Mouse (Mus musculus): ENCODE measurements around the gene Pla2g4d. TPM values are rescaled to one million over a fixed set of nuclear protein-coding genes. Genes with fewer than 3 reads are reported as not detected.

The Pla2g4d gene
- not detected in 2 replicates for polyA plus RNA-seq (2014; fragmentation: Nextera tagmentation; extraction: Ambion mirVana)

- no peak for DNase-seq (ENCODE audit: low spot score)
- WGBS = 64% methylated on average over 5 of the region's 5 CpGs
- H3K9ac ChIP-seq (ENCODE audit: low read length) = no peak within 1 kb of the TSS
- H3K27ac ChIP-seq (ENCODE audit: low read depth, low read length) = no peak within 1 kb of the TSS
- no peaks in the 10 kb centered on the region for H3K36me3 ChIP-seq (ENCODE audit: control insufficient read depth, insufficient read depth, low read length)
- no peaks in the 10 kb centered on the region for H3K27me3 ChIP-seq (replicated peaks; ENCODE audit: control insufficient read depth, insufficient read depth, low read length)
- ATAC-seq = no peak
- H3K9me3 ChIP-seq (replicated peaks; ENCODE audit: control insufficient read depth, low read length) = no peaks in the 10 kb centered on the region
- no peak within 1 kb of the TSS for H3K4me3 ChIP-seq (ENCODE audit: low read depth, low read length)
- H3K4me2 ChIP-seq (ENCODE audit: low read length) = no peak within 1 kb of the TSS
- no peaks in the 10 kb centered on the region for H3K4me1 ChIP-seq (ENCODE audit: control insufficient read depth, insufficient read depth, low read length)
These were observed at the start of gene Pla2g4d for GRCm38 (mm10) chr2:120288995-120289394. Gene Pla2g4d (minus strand): TSS chr2:120289197.

- H3K4me1 ChIP-seq (ENCODE audit: control insufficient read depth, insufficient read depth, low read length) = no peaks in the 10 kb centered on the region
- no peak for ATAC-seq
- peaks cover 89% of the 10 kb centered on the region for H3K36me3 ChIP-seq (ENCODE audit: control insufficient read depth, insufficient read depth, low read length)
- 68% methylated on average over 2 of the region's 2 CpGs for WGBS
- no peaks in the 10 kb centered on the region for H3K9me3 ChIP-seq (replicated peaks; ENCODE audit: control insufficient read depth, low read length)
- H3K9ac ChIP-seq (ENCODE audit: low read length) = no peak overlapping the region
- peak; percentile 47 for DNase-seq (ENCODE audit: low spot score)
- H3K4me3 ChIP-seq (ENCODE audit: low read depth, low read length) = no peak overlapping the region
- no peak overlapping the region for H3K4me2 ChIP-seq (ENCODE audit: low read length)
- H3K27ac ChIP-seq (ENCODE audit: low read depth, low read length) = no peak overlapping the region
- no peaks in the 10 kb centered on the region for H3K27me3 ChIP-seq (replicated peaks; ENCODE audit: control insufficient read depth, insufficient read depth, low read length)
These were observed 48.9 kb upstream of the Pla2g4d start for GRCm38 (mm10) chr2:120337886-120338285.

- Histone ChIP-seq H3K9me3 (replicated peaks; ENCODE audit: control insufficient read depth, low read length) (no peaks in the 10 kb centered on the region), H3K4me2 (ENCODE audit: low read length) (no peak overlapping the region), H3K27me3 (replicated peaks; ENCODE audit: control insufficient read depth, insufficient read depth, low read length) (no peaks in the 10 kb centered on the region), H3K4me1 (ENCODE audit: control insufficient read depth, insufficient read depth, low read length) (no peaks in the 10 kb centered on the region), H3K36me3 (ENCODE audit: control insufficient read depth, insufficient read depth, low read length) (peaks cover 82% of the 10 kb centered on the region), H3K27ac (ENCODE audit: low read depth, low read length) (no peak overlapping the region), H3K4me3 (ENCODE audit: low read depth, low read length) (no peak overlapping the region), H3K9ac (ENCODE audit: low read length) (no peak overlapping the region)
- ATAC-seq (no peak), DNase-seq (ENCODE audit: low spot score) (no peak)
- 88% methylated on average over 4 of the region's 4 CpGs for WGBS
These were observed 42.6 kb upstream of the Pla2g4d start for GRCm38 (mm10) chr2:120331575-120331974.

GRCm38 (mm10) chr2:120315077-120315476 is 26.1 kb upstream of the Pla2g4d start:
- Histone ChIP-seq H3K27me3 (replicated peaks; ENCODE audit: control insufficient read depth, insufficient read depth, low read length) (no peaks in the 10 kb centered on the region), H3K9ac (ENCODE audit: low read length) (no peak overlapping the region), H3K4me2 (ENCODE audit: low read length) (no peak overlapping the region), H3K9me3 (replicated peaks; ENCODE audit: control insufficient read depth, low read length) (no peaks in the 10 kb centered on the region), H3K36me3 (ENCODE audit: control insufficient read depth, insufficient read depth, low read length) (peaks cover 34% of the 10 kb centered on the region), H3K4me3 (ENCODE audit: low read depth, low read length) (no peak overlapping the region), H3K4me1 (ENCODE audit: control insufficient read depth, insufficient read depth, low read length) (no peaks in the 10 kb centered on the region), H3K27ac (ENCODE audit: low read depth, low read length) (no peak overlapping the region)
- DNase-seq (ENCODE audit: low spot score) (no peak), ATAC-seq (no peak)
- WGBS = 81% methylated on average over 4 of the region's 4 CpGs

GRCm38 (mm10) chr2:120314487-120314886 is 25.5 kb upstream of the Pla2g4d start:
- H3K4me3 ChIP-seq (ENCODE audit: low read depth, low read length) = no peak overlapping the region
- H3K4me2 ChIP-seq (ENCODE audit: low read length) = no peak overlapping the region
- no peak for ATAC-seq
- H3K27me3 ChIP-seq (replicated peaks; ENCODE audit: control insufficient read depth, insufficient read depth, low read length) = no peaks in the 10 kb centered on the region
- H3K9me3 ChIP-seq (replicated peaks; ENCODE audit: control insufficient read depth, low read length) = no peaks in the 10 kb centered on the region
- no peak overlapping the region for H3K9ac ChIP-seq (ENCODE audit: low read length)
- DNase-seq (ENCODE audit: low spot score) = no peak
- no peaks in the 10 kb centered on the region for H3K4me1 ChIP-seq (ENCODE audit: control insufficient read depth, insufficient read depth, low read length)
- peaks cover 34% of the 10 kb centered on the region for H3K36me3 ChIP-seq (ENCODE audit: control insufficient read depth, insufficient read depth, low read length)
- H3K27ac ChIP-seq (ENCODE audit: low read depth, low read length) = no peak overlapping the region
- WGBS = 88% methylated on average over 4 of the region's 4 CpGs

GRCm38 (mm10) chr2:120313976-120314375 is 25.0 kb upstream of the Pla2g4d start, which contains the start of gene Pla2g4f:
Gene Pla2g4f (minus strand): TSS chr2:120314165.
- DNase-seq (ENCODE audit: low spot score) (no peak), ATAC-seq (no peak)
- Histone ChIP-seq H3K36me3 (ENCODE audit: control insufficient read depth, insufficient read depth, low read length) (peaks cover 29% of the 10 kb centered on the region), H3K4me1 (ENCODE audit: control insufficient read depth, insufficient read depth, low read length) (no peaks in the 10 kb centered on the region), H3K27me3 (replicated peaks; ENCODE audit: control insufficient read depth, insufficient read depth, low read length) (no peaks in the 10 kb centered on the region), H3K9ac (ENCODE audit: low read length) (no peak within 1 kb of the TSS), H3K4me3 (ENCODE audit: low read depth, low read length) (no peak within 1 kb of the TSS), H3K4me2 (ENCODE audit: low read length) (no peak within 1 kb of the TSS), H3K9me3 (replicated peaks; ENCODE audit: control insufficient read depth, low read length) (no peaks in the 10 kb centered on the region), H3K27ac (ENCODE audit: low read depth, low read length) (no peak within 1 kb of the TSS)
- WGBS = 66% methylated on average over 3 of the region's 3 CpGs

GRCm38 (mm10) chr2:120312276-120312825 is 23.4 kb upstream of the Pla2g4d start:
- Histone ChIP-seq H3K27ac (ENCODE audit: low read depth, low read length) (no peak overlapping the region), H3K9ac (ENCODE audit: low read length) (no peak overlapping the region), H3K27me3 (replicated peaks; ENCODE audit: control insufficient read depth, insufficient read depth, low read length) (no peaks in the 10 kb centered on the region), H3K9me3 (replicated peaks; ENCODE audit: control insufficient read depth, low read length) (no peaks in the 10 kb centered on the region), H3K4me2 (ENCODE audit: low read length) (no peak overlapping the region), H3K36me3 (ENCODE audit: control insufficient read depth, insufficient read depth, low read length) (peaks cover 14% of the 10 kb centered on the region), H3K4me3 (ENCODE audit: low read depth, low read length) (no peak overlapping the region), H3K4me1 (ENCODE audit: control insufficient read depth, insufficient read depth, low read length) (no peaks in the 10 kb centered on the region)
- DNase-seq (ENCODE audit: low spot score) (no peak), ATAC-seq (no peak)
- WGBS = 88% methylated on average over 7 of the region's 7 CpGs

- Histone ChIP-seq H3K4me3 (ENCODE audit: low read depth, low read length) (no peak overlapping the region), H3K27ac (ENCODE audit: low read depth, low read length) (no peak overlapping the region), H3K36me3 (ENCODE audit: control insufficient read depth, insufficient read depth, low read length) (no peaks in the 10 kb centered on the region), H3K4me1 (ENCODE audit: control insufficient read depth, insufficient read depth, low read length) (no peaks in the 10 kb centered on the region), H3K27me3 (replicated peaks; ENCODE audit: control insufficient read depth, insufficient read depth, low read length) (no peaks in the 10 kb centered on the region), H3K9ac (ENCODE audit: low read length) (no peak overlapping the region), H3K9me3 (replicated peaks; ENCODE audit: control insufficient read depth, low read length) (no peaks in the 10 kb centered on the region), H3K4me2 (ENCODE audit: low read length) (no peak overlapping the region)
- 32% methylated on average over 3 of the region's 3 CpGs for WGBS
- ATAC-seq (no peak), DNase-seq (ENCODE audit: low spot score) (no peak)
These were observed 15.1 kb upstream of the Pla2g4d start for GRCm38 (mm10) chr2:120304113-120304512.

- Histone ChIP-seq H3K9me3 (replicated peaks; ENCODE audit: control insufficient read depth, low read length) (no peaks in the 10 kb centered on the region), H3K4me2 (ENCODE audit: low read length) (no peak overlapping the region), H3K27me3 (replicated peaks; ENCODE audit: control insufficient read depth, insufficient read depth, low read length) (no peaks in the 10 kb centered on the region), H3K4me3 (ENCODE audit: low read depth, low read length) (no peak overlapping the region), H3K4me1 (ENCODE audit: control insufficient read depth, insufficient read depth, low read length) (no peaks in the 10 kb centered on the region), H3K36me3 (ENCODE audit: control insufficient read depth, insufficient read depth, low read length) (no peaks in the 10 kb centered on the region), H3K27ac (ENCODE audit: low read depth, low read length) (no peak overlapping the region), H3K9ac (ENCODE audit: low read length) (no peak overlapping the region)
- ATAC-seq = no peak
- DNase-seq (ENCODE audit: low spot score) = no peak
- WGBS = 95% methylated on average over 6 of the region's 6 CpGs
These were observed 12.1 kb upstream of the Pla2g4d start for GRCm38 (mm10) chr2:120301076-120301475.

Data from forebrain, embryonic 14.5 days (tissue).